Mouse (Mus musculus): ENCODE data around the gene Scaper.

- TF ChIP-seq POLR2A (IDR thresholded peaks at IDR 0.05; ENCODE audit: borderline replicate concordance, extremely low read depth, insufficient read depth, insufficient read length, poor library complexity, severe bottlenecking) (no peak), CTCF (IDR thresholded peaks at IDR 0.05; ENCODE audit: borderline replicate concordance, extremely low read depth, insufficient read depth, insufficient read length) (no peak)
These were observed 21.2 kb downstream of the Scaper start for GRCm38 (mm10) chr9:55916751-55917150.

Data from brain, embryonic 14.5 days (tissue).